Mouse (Mus musculus): Measurements from ENCODE around the gene Sst. TPM values are rescaled to one million over a fixed set of nuclear protein-coding genes. Genes with fewer than 3 reads are reported as not detected.

Gene Sst
- total RNA-seq, 2 experiments from 2014 or later, result not detected

DNA sequence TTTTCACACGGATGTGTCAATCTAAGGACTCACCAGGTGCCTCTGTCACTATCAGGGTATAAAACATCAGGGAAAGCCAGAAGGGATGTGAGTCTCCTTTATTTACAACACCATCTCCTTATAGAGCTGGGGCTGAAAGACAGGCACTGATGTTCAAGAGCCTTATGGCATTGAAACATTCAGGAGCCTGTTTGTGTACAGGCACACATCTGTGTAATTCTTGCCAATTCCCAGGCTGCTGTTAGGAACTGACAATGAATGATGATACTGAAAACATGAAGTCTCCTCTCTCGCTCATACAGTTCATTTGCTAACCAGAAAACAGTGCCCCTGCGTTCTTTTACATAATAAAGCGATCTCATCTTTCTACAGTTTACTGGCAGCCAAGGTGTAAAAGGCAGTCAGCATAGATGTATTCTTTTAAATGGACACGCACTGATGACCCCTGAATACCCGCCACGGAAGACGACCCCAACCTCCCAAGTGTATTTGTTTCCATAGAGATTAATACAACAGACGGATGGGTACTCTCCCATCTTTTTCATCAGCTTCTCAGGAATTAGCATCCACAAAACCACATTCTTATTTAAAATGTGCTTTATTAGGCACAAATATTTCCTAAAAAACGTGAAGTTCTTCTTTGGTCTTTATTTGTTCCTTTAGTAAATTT, 2.7 kb downstream of the Sst start:
- DNase-seq (ENCODE audit: low spot score), result no peak

DNA sequence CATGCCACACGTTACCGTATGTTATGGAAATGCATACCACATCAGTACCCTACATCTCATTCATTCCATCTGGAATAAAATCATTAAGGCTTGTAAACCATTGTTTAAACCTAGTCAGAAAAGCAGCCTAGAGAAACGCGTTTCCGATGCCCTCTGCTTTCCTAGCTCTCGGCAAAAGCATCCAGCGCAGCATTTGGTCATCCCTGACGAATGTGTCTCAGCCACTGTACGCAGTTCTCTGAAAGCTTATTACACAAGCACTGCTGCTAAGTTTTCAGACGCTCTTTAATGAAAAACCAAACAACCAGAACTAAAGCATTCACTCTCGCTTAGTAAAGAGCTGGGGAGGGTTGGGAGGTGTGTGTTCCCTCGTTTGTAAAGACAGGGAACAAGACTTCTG, 5.7 kb downstream of the Sst start:
- no peak for DNase-seq (ENCODE audit: low spot score)

GRCm38 (mm10) chr16:23855242-23855641, 35.5 kb downstream of the Sst start:
- DNase-seq (ENCODE audit: low spot score), result no peak

- DNase-seq (ENCODE audit: low spot score), result no peak
Measured at GRCm38 (mm10) chr16:23849720-23850119, 41.0 kb downstream of the Sst start.

DNA sequence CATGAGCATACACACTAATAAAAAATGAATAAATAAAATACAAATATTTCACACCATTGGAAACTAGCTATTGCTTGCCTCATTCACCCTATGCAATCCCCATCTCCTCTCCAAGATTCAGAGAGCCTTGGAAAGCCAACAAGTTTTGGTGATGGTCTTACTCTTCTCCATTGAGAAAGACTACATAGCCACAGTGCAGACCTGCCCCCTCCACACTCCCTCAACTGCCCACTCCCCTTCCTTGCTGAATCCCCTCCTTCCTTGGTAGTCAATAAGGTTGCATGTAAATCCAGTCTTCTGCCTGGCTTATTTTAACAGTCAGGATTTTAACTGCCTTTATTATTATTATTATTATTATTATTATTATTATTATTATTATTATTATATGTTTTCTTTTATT, 41.6 kb downstream of the Sst start:
- DNase-seq (ENCODE audit: low spot score), result no peak

GRCm38 (mm10) chr16:23844622-23845021, 46.1 kb downstream of the Sst start:
- no peak for DNase-seq (ENCODE audit: low spot score)

DNA sequence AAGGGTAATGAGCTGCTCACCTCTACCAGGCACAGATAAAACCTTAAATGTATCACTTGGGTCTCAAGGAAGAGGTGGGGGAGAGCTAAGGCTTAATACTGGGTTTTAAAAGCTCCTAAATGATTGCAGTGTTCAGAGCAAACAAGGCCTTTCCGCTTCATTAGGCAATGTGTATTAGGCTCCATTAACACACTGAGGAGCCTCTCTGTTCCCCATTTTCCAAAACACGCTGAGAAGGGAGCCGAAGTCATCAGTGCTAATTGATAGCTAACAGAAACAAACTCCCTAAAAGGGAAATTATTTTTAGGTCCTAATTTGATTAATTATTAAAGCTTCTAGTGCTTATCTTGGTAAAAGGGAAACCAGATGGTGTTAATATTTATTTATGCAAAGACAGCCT, 48.1 kb downstream of the Sst start:
- no peak for DNase-seq (ENCODE audit: low spot score)

Other genes with a start within 250 kb of the Sst start
- not detected for gene Rtp2, start 41.4 kb upstream of the Sst start, total RNA-seq (2021)
- gene Gm37419, start 97.5 kb upstream of the Sst start, total RNA-seq (2021), result not detected
- gene Bcl6, start 97.9 kb upstream of the Sst start, total RNA-seq (2021), result 10 to 100 TPM; 50.6 to 61.2 TPM